8 mouse cellular contexts compared by ENCODE assay signal in genomic region chr3:93445165-93445705, GRCm38 (mm10). TPM values are rescaled to one million over a fixed set of nuclear protein-coding genes. Genes with fewer than 3 reads are reported as not detected.
A peak's percentile ranks its signal among the peaks of the same experiment; 100 is the strongest.
DNase-seq lines count a peak whose midpoint lies in the region; ATAC-seq and TF ChIP-seq lines count a peak whose summit lies in the region.

No protein-coding gene starts in this region.

- peaks cover 7% of the 10 kb centered on the region for H3K4me1 ChIP-seq in intestine, postnatal 0 days (replicated peaks; ENCODE audit: control insufficient read depth, insufficient read depth, low read length)
- 0 out of 2 replicates have a peak, but pooled peaks cover 4% of the 10 kb centered on the region for H3K4me1 ChIP-seq in limb, embryonic 14.5 days (ENCODE audit: control insufficient read depth, insufficient read depth, low read length)
- no peaks in the 10 kb centered on the region for H3K4me1 ChIP-seq in midbrain, postnatal 0 days (ENCODE audit: insufficient read depth, low read length)

- under 1% methylated on average over 36 of the region's 36 CpGs for WGBS in intestine, postnatal 0 days
- under 1% methylated on average over 36 of the region's 36 CpGs for WGBS in limb, embryonic 14.5 days
- under 1% methylated on average over 36 of the region's 36 CpGs for WGBS in midbrain, postnatal 0 days

- no peaks in the 10 kb centered on the region for H3K9me3 ChIP-seq in intestine, postnatal 0 days (ENCODE audit: control insufficient read depth)
- no peaks in the 10 kb centered on the region for H3K9me3 ChIP-seq in limb, embryonic 14.5 days (ENCODE audit: control insufficient read depth, low read length)
- no peaks in the 10 kb centered on the region for H3K9me3 ChIP-seq in midbrain, postnatal 0 days (ENCODE audit: low read length)

- peaks cover 22% of the 10 kb centered on the region; the same call in 1 of the 2 replicates for H3K27me3 ChIP-seq in intestine, postnatal 0 days (replicated peaks; ENCODE audit: control insufficient read depth, insufficient read depth, low read length)
- H3K27me3 ChIP-seq in limb, embryonic 14.5 days (ENCODE audit: control insufficient read depth, insufficient read depth, low read length), result peaks cover 48% of the 10 kb centered on the region
- peaks cover 23% of the 10 kb centered on the region for H3K27me3 ChIP-seq in midbrain, postnatal 0 days (ENCODE audit: insufficient read depth, low read length)

- TF ChIP-seq CTCF in intestine, postnatal 0 days (IDR thresholded peaks at IDR 0.05; ENCODE audit: low read depth), result peak; percentile 20; the same call in 1 of the 2 replicates
- TF ChIP-seq CTCF in midbrain, postnatal 0 days (IDR thresholded peaks at IDR 0.05), result peak; percentile 8; the same call in 1 of the 2 replicates

- H3K9ac ChIP-seq in intestine, postnatal 0 days (ENCODE audit: low read depth, low read length), result peak overlapping the region; percentile 35; the same call in 1 of the 2 replicates
- 0 out of 2 replicates have a peak overlapping the region, but pooled peaks have one; percentile 50 for H3K9ac ChIP-seq in limb, embryonic 14.5 days (ENCODE audit: low read depth, low read length, severe bottlenecking)
- H3K9ac ChIP-seq in midbrain, postnatal 0 days (replicated peaks; ENCODE audit: low read length, poor library complexity, severe bottlenecking), result peak overlapping the region; percentile 60

- H3K4me2 ChIP-seq in intestine, postnatal 0 days (replicated peaks; ENCODE audit: low read depth), result peak overlapping the region; percentile 92
- peak overlapping the region; percentile 92 for H3K4me2 ChIP-seq in limb, embryonic 14.5 days (replicated peaks; ENCODE audit: low read depth, low read length, severe bottlenecking)
- H3K4me2 ChIP-seq in midbrain, postnatal 0 days (ENCODE audit: low read depth, low read length, poor library complexity, severe bottlenecking), result peak overlapping the region; percentile 94

- ATAC-seq in intestine, postnatal 0 days, result no peak
- no peak for ATAC-seq in limb, embryonic 14.5 days (ENCODE audit: low FRiP score, low read depth)
- no peak for ATAC-seq in midbrain, postnatal 0 days (ENCODE audit: low FRiP score)

- DNase-seq in adrenal gland, adult 18-20 months (ENCODE audit: low spot score in 2 of 2), result peak; percentile 14 to 20
- no peak for DNase-seq in adrenal gland, adult 2 months
- DNase-seq in WW6 (ENCODE audit: low read depth, low spot score), result peak; percentile 26
- DNase-seq in forelimb bud, embryonic 11.5 days (ENCODE audit: low read depth, low spot score), result peak; percentile 35
- DNase-seq in limb, embryonic 14.5 days (ENCODE audit: low spot score), result no peak
- DNase-seq in midbrain, postnatal 0 days (ENCODE audit: low spot score), result peak; percentile 50
- DNase-seq in yolk sac, embryonic 10.5 days (ENCODE audit: low spot score), result peak; percentile 56

- TF ChIP-seq POLR2A in limb, embryonic 14.5 days (IDR thresholded peaks at IDR 0.05; ENCODE audit: borderline replicate concordance, extremely low read depth, insufficient read depth, insufficient read length), result no peak

- H3K36me3 ChIP-seq in intestine, postnatal 0 days (ENCODE audit: control insufficient read depth, insufficient read depth), result no peaks in the 10 kb centered on the region
- no peaks in the 10 kb centered on the region for H3K36me3 ChIP-seq in limb, embryonic 14.5 days (ENCODE audit: control insufficient read depth, insufficient read depth, low read length)
- H3K36me3 ChIP-seq in midbrain, postnatal 0 days (ENCODE audit: insufficient read depth, low read length), result no peaks in the 10 kb centered on the region

- H3K4me3 ChIP-seq in intestine, postnatal 0 days (ENCODE audit: low read depth, low read length), result peak overlapping the region; percentile 42
- peak overlapping the region; percentile 57 for H3K4me3 ChIP-seq in limb, embryonic 14.5 days (replicated peaks; ENCODE audit: low read length)
- H3K4me3 ChIP-seq in midbrain, postnatal 0 days (ENCODE audit: low read depth, low read length), result peak overlapping the region; percentile 62

- H3K27ac ChIP-seq in intestine, postnatal 0 days (ENCODE audit: low read depth, low read length), result 0 out of 2 replicates have a peak overlapping the region, but pooled peaks have one; percentile 46
- no peak overlapping the region for H3K27ac ChIP-seq in limb, embryonic 14.5 days (replicated peaks; ENCODE audit: low read depth, low read length)
- peak overlapping the region; percentile 70 for H3K27ac ChIP-seq in midbrain, postnatal 0 days (ENCODE audit: low read depth, low read length)

RNA-seq across cellular contexts. Expression of gene Tchh, which starts 3.1 kb away (rescaled TPM):
- total RNA-seq in adrenal gland, adult 18-20 months (2021), result 1 to 10 TPM in 1 of 2 experiments, under 1 TPM in 1; 0.10 to 1.0 TPM
- total RNA-seq in adrenal gland, adult 2 months (2021), result under 1 TPM; 0.03 to 0.49 TPM
- 0.01 and 0.02 TPM in 2 replicates for polyA plus RNA-seq in adrenal gland, adult 2 months (2012; rRNA removed)
- 2.5 and 3.7 TPM in 2 replicates for polyA plus RNA-seq in intestine, postnatal 0 days (2015; fragmentation: Nextera tagmentation; extraction: Ambion mirVana)
- polyA plus RNA-seq in limb, embryonic 14.5 days (2012; rRNA removed), result 0.54 and 1.3 TPM in 2 replicates
- 2.5 and 2.6 TPM in 2 replicates for polyA plus RNA-seq in limb, embryonic 14.5 days (2014; fragmentation: Nextera tagmentation; extraction: Ambion mirVana)
- 0.24 and 0.77 TPM in 2 replicates for total RNA-seq in midbrain, postnatal 0 days (2014; rRNA removed)
- polyA plus RNA-seq in midbrain, postnatal 0 days (2015; fragmentation: Nextera tagmentation; extraction: Ambion mirVana), result 1.8 and 2.1 TPM in 2 replicates

RNA-seq across cellular contexts. Expression of gene Tchhl1, which starts 23.3 kb away (rescaled TPM):
- 1 to 10 TPM in 1 of 2 experiments, not detected in 1; 1.3 TPM for total RNA-seq in adrenal gland, adult 18-20 months (2021)
- total RNA-seq in adrenal gland, adult 2 months (2021), result 1 to 10 TPM in 1 of 2 experiments, not detected in 1; 3.1 TPM
- polyA plus RNA-seq in adrenal gland, adult 2 months (2012; rRNA removed), result not detected in 2 replicates
- 0.12 and 0.27 TPM in 2 replicates for polyA plus RNA-seq in intestine, postnatal 0 days (2015; fragmentation: Nextera tagmentation; extraction: Ambion mirVana)
- not detected in 2 replicates for polyA plus RNA-seq in limb, embryonic 14.5 days (2012; rRNA removed)
- not detected in 2 replicates for polyA plus RNA-seq in limb, embryonic 14.5 days (2014; fragmentation: Nextera tagmentation; extraction: Ambion mirVana)
- not detected in 2 replicates for total RNA-seq in midbrain, postnatal 0 days (2014; rRNA removed)
- not detected in 2 replicates for polyA plus RNA-seq in midbrain, postnatal 0 days (2015; fragmentation: Nextera tagmentation; extraction: Ambion mirVana)

RNA-seq across cellular contexts. Expression of gene Rptn, which starts 51.7 kb away (rescaled TPM):
- not detected for total RNA-seq in adrenal gland, adult 18-20 months (2021)
- total RNA-seq in adrenal gland, adult 2 months (2021), result not detected
- not detected in 2 replicates for polyA plus RNA-seq in adrenal gland, adult 2 months (2012; rRNA removed)
- not detected in 2 replicates for polyA plus RNA-seq in intestine, postnatal 0 days (2015; fragmentation: Nextera tagmentation; extraction: Ambion mirVana)
- not detected in 2 replicates for polyA plus RNA-seq in limb, embryonic 14.5 days (2012; rRNA removed)
- polyA plus RNA-seq in limb, embryonic 14.5 days (2014; fragmentation: Nextera tagmentation; extraction: Ambion mirVana), result not detected in 2 replicates
- total RNA-seq in midbrain, postnatal 0 days (2014; rRNA removed), result not detected in 2 replicates
- polyA plus RNA-seq in midbrain, postnatal 0 days (2015; fragmentation: Nextera tagmentation; extraction: Ambion mirVana), result not detected in 2 replicates

Comparison
In these comparisons a context has a peak if more than half of its experiments do, and no peak if none do; other contexts are left out.
1. DNase-seq: peak in adrenal gland, adult 18-20 months (2 of 2), WW6 (single experiment), forelimb bud, embryonic 11.5 days (single experiment), midbrain, postnatal 0 days (single experiment) and yolk sac, embryonic 10.5 days (single experiment); none in adrenal gland, adult 2 months (single experiment) and limb, embryonic 14.5 days (single experiment).
2. Peak in every context shown above with its lines, with median percentiles within 50 percentile points of each other: H3K4me2 ChIP-seq, H3K4me3 ChIP-seq and H3K9ac ChIP-seq.